Mouse (Mus musculus) lung, postnatal 14 days (tissue): Measurements from ENCODE around the gene Uqcrq.

Source experiments
- DNase-seq: peaks from one replicate; pipeline ENCODE4 v3.0.0; 2021

Gene Uqcrq

GRCm38 (mm10) chr11:53393856-53394255 lies 36.8 kb downstream of the Uqcrq start:
- no peak for DNase-seq

GRCm38 (mm10) chr11:53383758-53384428 lies 46.7 kb downstream of the Uqcrq start:
- no peak for DNase-seq

- DNase-seq = no peak
Measured at GRCm38 (mm10) chr11:53378918-53379317, 51.7 kb downstream of the Uqcrq start.
